Mouse (Mus musculus) C2C12 (cell line): ENCODE results near the gene Hoxc10.

ENCODE experiments used
- CEBPB ChIP-seq: IDR thresholded peaks from one replicate; pipeline ENCODE4 v1.6.1; 2011; ENCODE audit warnings: low read depth, mild to moderate bottlenecking, control low read depth, moderate library complexity
- CTCF ChIP-seq: IDR thresholded peaks from one replicate; pipeline ENCODE4 v1.5.1; 2011; ENCODE audit not compliant: control insufficient read depth, insufficient read depth, insufficient read length
- MAX ChIP-seq: IDR thresholded peaks from one replicate; pipeline ENCODE4 v1.6.1; 2011; ENCODE audit warnings: mild to moderate bottlenecking, control low read depth
- MYOG ChIP-seq: IDR thresholded peaks from one replicate; pipeline ENCODE4 v1.6.1; 2011; ENCODE audit not compliant: control insufficient read depth, insufficient read length; ENCODE audit errors: extremely low read depth
- USF1 ChIP-seq: IDR thresholded peaks from one replicate; pipeline ENCODE4 v1.6.1; 2011; ENCODE audit warnings: low read depth, mild to moderate bottlenecking, control low read depth, moderate library complexity

GRCm38 (mm10) chr15:102961728-102962127 is 4.9 kb upstream of the Hoxc10 start:
- TF ChIP-seq USF1 (no peak), CTCF (no peak), MYOG (no peak), MAX (peak; percentile 36), CEBPB (no peak)
